Mouse (Mus musculus) heart, adult 2 months (tissue): ENCODE measurements at regions not wholly inside any gene's neighbourhood (a gene's known extent, or its start where the extent isn't known, plus 50 kb on each side); places are given as distances from the start of the nearest gene placed in this dataset.

Source experiments
- DNase-seq, 2 experiments: peaks; one replicate each; pipeline ENCODE4 v3.0.0; 2021
- H3K27ac ChIP-seq: fragments of 200-600 bp; 2 replicates; pipeline ENCODE4 v1.8.1; 2022
- H3K27me3 ChIP-seq: fragments of 200-500 bp; 2 replicates; pipeline ENCODE4 v1.6.1; 2012; ENCODE audit warnings: mild to moderate bottlenecking, low read length, inconsistent platforms, mixed read lengths; ENCODE audit not compliant: control insufficient read depth, insufficient read depth
- H3K36me3 ChIP-seq: fragments of 200-500 bp; 2 replicates; pipeline ENCODE4 v1.6.1; 2012; ENCODE audit warnings: low read length, inconsistent platforms; ENCODE audit not compliant: control insufficient read depth, insufficient read depth
- H3K4me1 ChIP-seq: fragments of 200-500 bp; 2 replicates; pipeline ENCODE4 v1.6.1; 2011; ENCODE audit warnings: low read length; ENCODE audit not compliant: control insufficient read depth, insufficient read depth
- H3K4me3 ChIP-seq: fragments of 200-600 bp; 2 replicates; pipeline ENCODE4 v1.8.1; 2022
- H3K79me2 ChIP-seq: fragments of 200-500 bp; replicated peaks from 2 replicates; pipeline ENCODE4 v1.6.1; 2012; ENCODE audit warnings: mild to moderate bottlenecking, inconsistent platforms, low read length, moderate library complexity, mixed read lengths; ENCODE audit not compliant: control insufficient read depth, insufficient read depth
- H3K9ac ChIP-seq: fragments of 200-500 bp; 2 replicates; pipeline ENCODE4 v1.6.1; 2012; ENCODE audit warnings: low read depth, mild to moderate bottlenecking, control low read depth, inconsistent platforms, low read length, mixed read lengths
- CTCF ChIP-seq: fragments of 200-600 bp; IDR thresholded peaks from 2 replicates; pipeline ENCODE4 v1.8.1; 2022; ENCODE audit warnings: antibody characterized with exemption, mild to moderate bottlenecking, moderate library complexity
- EP300 ChIP-seq: fragments of 200-500 bp; IDR thresholded peaks from 2 replicates; pipeline ENCODE4 v1.6.1; 2011; ENCODE audit warnings: low read depth, low read length, control low read depth; ENCODE audit not compliant: insufficient read depth
- POLR2A ChIP-seq: fragments of 200-500 bp; IDR thresholded peaks from 2 replicates; pipeline ENCODE4 v1.6.1; 2011; ENCODE audit warnings: mild to moderate bottlenecking, low read depth, low read length, control low read depth; ENCODE audit not compliant: insufficient read depth
- WGBS: fragments of 180-500 bp; shearing (Covaris S2); methylation state at CpG from one replicate; pipeline ENCODE4 v1.1.7; 2018; 5-methylcytosine and 5-hydroxymethylcytosine counted together
- intact Hi-C: fragments of 180-260 bp; cut with DNase I; formaldehyde crosslinking; loops from one replicate; pipeline ENCODE4 v1.15.1; 2025

- 78% methylated on average over 3 of the region's 3 CpGs for WGBS
- intact Hi-C loops, result no loop called here
Observed at GRCm38 (mm10) chr6:84456803-84457202, 136.9 kb downstream of the Cyp26b1 start.

GRCm38 (mm10) chr6:84445093-84445492 is 148.6 kb downstream of the Cyp26b1 start:
- WGBS, result 21% methylated on average over 4 of the region's 4 CpGs
- Histone ChIP-seq H3K36me3 (no peaks in the 10 kb centered on the region), H3K27me3 (no peaks in the 10 kb centered on the region), H3K27ac (no peak overlapping the region), H3K4me1 (no peaks in the 10 kb centered on the region), H3K9ac (no peak overlapping the region), H3K79me2 (no peaks in the 10 kb centered on the region; the same call in 1 of the 2 replicates), H3K4me3 (no peak overlapping the region)
- intact Hi-C loops, result no loop called here
- no peak for DNase-seq
- no peak for TF ChIP-seq EP300
- no peak for TF ChIP-seq CTCF
- no peak for TF ChIP-seq POLR2A

More at GRCm38 (mm10) chr6:84456803-84457202, 136.9 kb downstream of the Cyp26b1 start:
- Histone ChIP-seq H3K27me3 (no peaks in the 10 kb centered on the region), H3K4me1 (no peaks in the 10 kb centered on the region), H3K27ac (no peak overlapping the region), H3K9ac (no peak overlapping the region), H3K4me3 (no peak overlapping the region), H3K79me2 (no peaks in the 10 kb centered on the region), H3K36me3 (no peaks in the 10 kb centered on the region)
- DNase-seq, result no peak
- TF ChIP-seq POLR2A, result no peak
- no peak for TF ChIP-seq EP300
- TF ChIP-seq CTCF, result no peak

GRCm38 (mm10) chr6:84442667-84443066 is 151.0 kb downstream of the Cyp26b1 start:
- Histone ChIP-seq H3K9ac (no peak overlapping the region), H3K4me3 (no peak overlapping the region), H3K36me3 (no peaks in the 10 kb centered on the region), H3K27ac (no peak overlapping the region), H3K79me2 (no peaks in the 10 kb centered on the region; the same call in 1 of the 2 replicates), H3K27me3 (no peaks in the 10 kb centered on the region), H3K4me1 (no peaks in the 10 kb centered on the region)
- DNase-seq, result no peak
- intact Hi-C loops, result no loop called here
- 85% methylated on average over 1 of the region's 1 CpGs for WGBS
- TF ChIP-seq CTCF (no peak), POLR2A (no peak), EP300 (no peak)

DNA sequence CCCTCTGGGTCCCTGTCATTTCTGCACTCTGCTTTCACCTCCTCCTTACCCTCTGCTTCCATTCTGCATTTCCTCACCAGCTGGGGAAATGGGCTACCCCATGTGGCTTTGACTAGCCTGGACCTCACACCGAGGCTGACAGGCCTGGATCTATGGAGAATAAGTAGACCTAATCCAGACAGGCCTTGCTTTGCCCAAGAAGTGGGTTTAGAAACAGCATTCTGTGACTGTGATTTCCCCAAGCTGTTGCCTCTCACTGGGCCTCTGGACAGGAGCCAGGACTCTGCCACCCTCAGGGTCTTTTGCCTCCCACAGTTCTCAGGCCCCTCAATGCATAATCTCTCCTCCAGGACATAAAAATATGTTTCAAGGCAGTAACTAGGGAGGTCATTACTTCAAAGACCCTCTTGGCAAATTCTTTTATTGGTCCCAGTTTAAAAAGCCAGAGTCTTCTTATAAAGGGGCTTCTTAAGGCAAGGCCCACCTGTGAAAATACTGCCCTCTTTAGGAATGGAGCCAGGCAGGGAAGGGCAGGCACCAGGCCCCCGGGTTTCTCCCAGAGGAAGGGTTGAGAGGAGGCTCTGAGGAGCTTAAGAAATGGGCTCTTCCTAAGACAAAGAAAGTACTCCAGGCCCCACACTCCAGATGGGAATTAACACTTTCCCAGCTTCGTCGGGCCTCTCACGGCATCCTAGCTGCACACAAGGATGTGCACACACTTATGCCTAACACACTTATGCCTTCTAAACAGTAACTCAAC is 151.8 kb downstream of the Cyp26b1 start:
- Histone ChIP-seq H3K79me2 (no peaks in the 10 kb centered on the region; the same call in 1 of the 2 replicates), H3K27me3 (no peaks in the 10 kb centered on the region), H3K9ac (no peak overlapping the region), H3K36me3 (no peaks in the 10 kb centered on the region), H3K4me1 (no peaks in the 10 kb centered on the region), H3K4me3 (no peak overlapping the region), H3K27ac (no peak overlapping the region)
- no peak for DNase-seq
- WGBS, result 73% methylated on average over 5 of the region's 5 CpGs
- TF ChIP-seq EP300 (no peak), POLR2A (no peak), CTCF (no peak)
- intact Hi-C loops, result no loop called here

DNA sequence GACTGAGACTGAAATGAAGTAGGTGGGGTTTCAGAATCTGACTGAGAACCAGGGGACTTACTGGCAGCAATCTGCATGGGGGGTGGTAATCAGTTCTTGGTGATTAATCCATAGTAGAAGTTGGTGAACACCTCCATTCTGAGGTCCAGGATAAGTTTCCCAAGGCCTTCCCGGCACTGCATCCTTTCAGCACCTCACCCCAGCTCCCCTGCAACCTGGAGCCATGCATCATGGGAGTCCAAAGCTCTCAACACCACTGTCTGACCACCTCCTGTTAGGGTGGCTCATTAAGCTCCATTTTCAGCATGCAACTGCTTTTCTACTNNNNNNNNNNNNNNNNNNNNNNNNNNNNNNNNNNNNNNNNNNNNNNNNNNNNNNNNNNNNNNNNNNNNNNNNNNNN is 157.0 kb downstream of the Cyp26b1 start:
- Histone ChIP-seq H3K27me3 (no peaks in the 10 kb centered on the region), H3K4me1 (no peaks in the 10 kb centered on the region)
- 67% methylated on average over 1 of the region's 1 CpGs for WGBS

DNA sequence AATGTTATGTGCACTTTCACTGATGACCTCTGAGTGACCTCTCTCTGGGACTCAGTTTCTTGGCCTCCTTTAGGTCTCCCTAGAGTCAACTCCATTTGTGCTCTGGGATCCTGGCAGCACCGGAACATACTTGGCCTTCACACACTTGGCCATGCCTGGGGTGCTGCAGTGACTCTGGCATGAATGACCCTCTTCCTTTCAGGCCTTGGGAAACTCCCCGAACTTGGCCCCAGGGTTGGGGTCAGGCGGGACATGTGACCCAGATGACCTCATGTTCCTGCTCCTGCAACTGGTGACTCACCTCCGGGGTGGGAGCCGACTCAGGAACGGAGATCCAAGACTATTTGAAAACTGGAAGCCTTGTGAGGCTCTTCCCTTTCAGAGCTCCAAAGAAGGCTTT is 159.2 kb downstream of the Cyp26b1 start:
- H3K36me3 ChIP-seq, result no peaks in the 10 kb centered on the region
- H3K27me3 ChIP-seq, result no peaks in the 10 kb centered on the region
- 45% methylated on average over 6 of the region's 6 CpGs for WGBS
- peak; percentile 33 to 56 for DNase-seq
- H3K9ac ChIP-seq, result no peak overlapping the region
- TF ChIP-seq CTCF (no peak), POLR2A (no peak), EP300 (no peak)
- H3K4me1 ChIP-seq, result peaks cover 4% of the 10 kb centered on the region
- H3K4me3 ChIP-seq, result no peak overlapping the region
- no peaks in the 10 kb centered on the region for H3K79me2 ChIP-seq
- H3K27ac ChIP-seq, result no peak overlapping the region
- intact Hi-C loops, result no loop called here

More for the DNA sequence above, 157.0 kb downstream of the Cyp26b1 start:
- no peak for TF ChIP-seq CTCF
- no peak for TF ChIP-seq POLR2A
- no peak for TF ChIP-seq EP300
- H3K4me3 ChIP-seq, result no peak overlapping the region
- intact Hi-C loops, result no loop called here
- no peak overlapping the region for H3K27ac ChIP-seq
- DNase-seq, result no peak
- H3K9ac ChIP-seq, result no peak overlapping the region
- H3K79me2 ChIP-seq, result no peaks in the 10 kb centered on the region
- no peaks in the 10 kb centered on the region for H3K36me3 ChIP-seq
